Mouse (Mus musculus) testis, adult 2 months (tissue): ENCODE measurements around the gene Cabp2.

Experiments used
- CTCF ChIP-seq: fragments of 200-500 bp; IDR thresholded peaks from 2 replicates; pipeline ENCODE4 v1.5.1; 2012; ENCODE audit warnings: low read depth, mild to moderate bottlenecking, inconsistent platforms, low read length, moderate library complexity; ENCODE audit not compliant: control insufficient read depth, insufficient read depth, insufficient replicate concordance
- POLR2A ChIP-seq: fragments of 200-500 bp; IDR thresholded peaks from 2 replicates; pipeline ENCODE4 v1.6.1; 2012; ENCODE audit warnings: low read depth, mild to moderate bottlenecking, inconsistent platforms, low read length, moderate library complexity; ENCODE audit not compliant: control insufficient read depth

GRCm38 (mm10) chr19:4066280-4066679 lies 15.1 kb upstream of the Cabp2 start:
- TF ChIP-seq CTCF = no peak
- TF ChIP-seq POLR2A = no peak
